Comparison of ENCODE assay signal across 14 mouse cellular contexts in the genomic region with DNA sequence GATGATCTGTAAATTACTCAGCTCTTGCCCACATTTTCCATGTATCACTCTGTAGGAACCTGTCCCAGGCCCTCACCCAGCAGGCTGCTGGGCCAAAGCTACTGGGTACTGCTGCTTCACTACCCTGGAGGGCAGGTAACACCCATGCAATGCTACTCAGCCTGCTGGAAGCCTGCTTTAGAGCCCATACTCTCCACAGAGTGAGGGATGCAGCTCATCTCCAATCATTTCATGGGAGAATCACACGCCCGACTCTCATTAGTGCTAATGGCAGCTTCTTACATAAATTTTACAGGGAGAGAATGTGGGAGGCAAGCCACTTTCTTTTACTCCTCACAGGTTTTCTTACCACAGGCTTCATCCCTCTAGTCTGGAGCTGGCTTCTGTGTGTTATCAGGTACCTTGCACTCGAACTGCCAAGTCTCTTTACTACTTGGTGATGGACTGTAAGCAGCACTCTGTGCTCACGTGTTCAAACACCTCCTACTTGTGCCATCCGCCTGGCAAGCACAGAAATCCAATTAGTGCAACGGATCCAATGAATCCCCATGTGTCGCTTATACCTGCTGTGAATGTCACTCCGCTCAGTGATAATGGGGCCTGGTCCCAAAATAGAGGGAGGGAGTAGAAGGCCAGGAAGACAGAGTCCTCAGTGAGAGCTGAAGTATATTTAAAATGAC.
DNase-seq lines count a peak whose midpoint lies in the region; ATAC-seq and TF ChIP-seq lines count a peak whose summit lies in the region.
"Had no signal": no experiment of that assay in that cellular context is flagged by ENCODE, and none has a peak within 500 bp of the region (broad histone marks: within the 10 kb centered on the region; RNA-seq: fewer than 3 reads in every experiment).

No protein-coding gene starts in this region.

- H3K36me3 ChIP-seq in hindbrain, postnatal 0 days (ENCODE audit: insufficient read depth, low read length) = no peaks in the 10 kb centered on the region
- H3K36me3 ChIP-seq in neural tube, embryonic 14.5 days (ENCODE audit: control insufficient read depth, insufficient read depth, low read length) = no peaks in the 10 kb centered on the region
- H3K36me3 ChIP-seq: embryonic facial prominence, embryonic 15.5 days had no signal

- no peaks in the 10 kb centered on the region for H3K27me3 ChIP-seq in hindbrain, postnatal 0 days (ENCODE audit: insufficient read depth, low read length)
- no peaks in the 10 kb centered on the region for H3K27me3 ChIP-seq in neural tube, embryonic 14.5 days (ENCODE audit: control insufficient read depth, insufficient read depth, low read length)
- H3K27me3 ChIP-seq: embryonic facial prominence, embryonic 15.5 days; megakaryocyte, embryonic 14.5 days had no signal

- 47% methylated on average over 8 of the region's 8 CpGs for WGBS in hindbrain, postnatal 0 days
- 49% methylated on average over 8 of the region's 8 CpGs for WGBS in neural tube, embryonic 14.5 days

- H3K27ac ChIP-seq in hindbrain, postnatal 0 days = peak overlapping the region; percentile 65
- peak overlapping the region; percentile 62 for H3K27ac ChIP-seq in neural tube, embryonic 14.5 days (ENCODE audit: low read depth, low read length)
- H3K27ac ChIP-seq: embryonic facial prominence, embryonic 15.5 days; heart, adult 2 months; stomach, postnatal 0 days had no signal

- no peak overlapping the region for H3K9ac ChIP-seq in hindbrain, postnatal 0 days (replicated peaks; ENCODE audit: low read length)
- H3K9ac ChIP-seq in neural tube, embryonic 14.5 days (replicated peaks; ENCODE audit: low read depth, low read length) = no peak overlapping the region
- H3K9ac ChIP-seq: embryonic facial prominence, embryonic 15.5 days had no signal

- no peak for TF ChIP-seq CTCF in hindbrain, postnatal 0 days (IDR thresholded peaks at IDR 0.05; ENCODE audit: low read depth)

- no peaks in the 10 kb centered on the region for H3K9me3 ChIP-seq in hindbrain, postnatal 0 days (ENCODE audit: low read length)
- no peaks in the 10 kb centered on the region for H3K9me3 ChIP-seq in neural tube, embryonic 14.5 days (ENCODE audit: control insufficient read depth, low read length)
- H3K9me3 ChIP-seq: embryonic facial prominence, embryonic 15.5 days had no signal

- no peak for DNase-seq in frontal cortex, postnatal 25 days (ENCODE audit: low spot score in 2 of 2)
- peak; percentile 82 to 88 for DNase-seq in cerebellum, postnatal 10 days
- peak; percentile 74 for DNase-seq in hindbrain, postnatal 0 days (ENCODE audit: low spot score)
- no peak for DNase-seq in heart, adult 9 months (ENCODE audit: low spot score in 2 of 2)
- DNase-seq in thymus, postnatal 14 days = no peak
- no peak for DNase-seq in heart, postnatal 4 days
- DNase-seq: adrenal gland, postnatal 25 days; heart, adult 2 months; kidney, adult 9 months had no signal

- H3K4me1 ChIP-seq in hindbrain, postnatal 0 days (ENCODE audit: insufficient read depth, low read length) = 0 out of 2 replicates have a peak, but pooled peaks cover 5% of the 10 kb centered on the region
- 0 out of 2 replicates have a peak, but pooled peaks cover 4% of the 10 kb centered on the region for H3K4me1 ChIP-seq in neural tube, embryonic 14.5 days (ENCODE audit: control insufficient read depth, insufficient read depth, low read length)
- H3K4me1 ChIP-seq: embryonic facial prominence, embryonic 15.5 days; megakaryocyte, embryonic 14.5 days had no signal

- H3K4me2 ChIP-seq in hindbrain, postnatal 0 days (ENCODE audit: low read depth, low read length) = no peak overlapping the region
- H3K4me2 ChIP-seq in neural tube, embryonic 14.5 days (ENCODE audit: low read depth, low read length) = no peak overlapping the region
- H3K4me2 ChIP-seq: embryonic facial prominence, embryonic 15.5 days had no signal

- ATAC-seq in frontal cortex, adult (ENCODE audit: low TSS enrichment) = peak; percentile 76
- peak; percentile 73 for ATAC-seq in hindbrain, postnatal 0 days
- 0 out of 2 replicates have a peak, but pooled peaks have one; percentile 28 for ATAC-seq in neural tube, embryonic 14.5 days (ENCODE audit: low read depth)

- H3K4me3 ChIP-seq in hindbrain, postnatal 0 days (ENCODE audit: low read length) = no peak overlapping the region
- H3K4me3 ChIP-seq in neural tube, embryonic 14.5 days (ENCODE audit: low read depth, low read length) = no peak overlapping the region
- H3K4me3 ChIP-seq: embryonic facial prominence, embryonic 15.5 days; heart, adult 2 months; megakaryocyte, embryonic 14.5 days had no signal

Comparison
In these comparisons a context has a peak if more than half of its experiments do, and no peak if none do; other contexts are left out.
1. DNase-seq: peak in cerebellum, postnatal 10 days (2 of 2) and hindbrain, postnatal 0 days (single experiment); none in frontal cortex, postnatal 25 days (0 of 2), heart, adult 9 months (0 of 2), thymus, postnatal 14 days (single experiment) and heart, postnatal 4 days (single experiment).
2. Peak in every context shown above with its lines, with median percentiles within 50 percentile points of each other: ATAC-seq.